Comparison of ENCODE assay signal across 16 mouse cellular contexts in the genomic region with DNA sequence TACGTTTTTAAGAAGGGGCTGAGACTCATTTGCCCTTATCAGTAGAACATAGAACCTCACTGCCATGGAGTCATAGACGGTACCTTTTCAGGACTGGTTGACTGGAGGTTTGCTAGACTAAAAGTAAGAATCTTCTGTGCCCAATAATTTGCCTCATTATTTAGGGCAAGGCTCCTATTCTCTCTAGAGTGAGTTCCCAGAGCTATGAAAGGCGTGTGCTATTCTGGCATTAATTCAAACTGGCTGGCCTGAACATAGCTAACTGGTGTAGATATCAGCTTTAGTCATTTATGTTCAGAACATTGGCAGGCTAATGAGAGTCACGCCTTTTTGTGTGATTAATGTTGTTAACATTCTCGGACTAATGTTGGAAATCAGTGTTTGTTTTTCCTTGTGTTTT. TPM values are rescaled to one million over a fixed set of nuclear protein-coding genes. Genes with fewer than 3 reads are reported as not detected.
A peak's percentile ranks its signal among the peaks of the same experiment; 100 is the strongest.
DNase-seq lines count a peak whose midpoint lies in the region; ATAC-seq and TF ChIP-seq lines count a peak whose summit lies in the region.
"Had no signal": no experiment of that assay in that cellular context is flagged by ENCODE, and none has a peak within 500 bp of the region (broad histone marks: within the 10 kb centered on the region; RNA-seq: fewer than 3 reads in every experiment).

No protein-coding gene starts in this region.

- no peak for ATAC-seq in embryonic facial prominence, embryonic 14.5 days (ENCODE audit: low read depth)
- ATAC-seq in liver, embryonic 11.5 days (replicated peaks; ENCODE audit: low FRiP score), result no peak
- no peak for ATAC-seq in heart, embryonic 16.5 days (replicated peaks; ENCODE audit: extremely low read depth, insufficient read depth, low FRiP score)
- ATAC-seq in stomach, embryonic 15.5 days (ENCODE audit: insufficient read depth, low FRiP score, low read depth), result no peak
- ATAC-seq in megakaryocyte, adult 5-6 weeks (ENCODE audit: poor library complexity, severe bottlenecking), result no peak
- no peak for ATAC-seq in forebrain, postnatal 0 days

- H3K27me3 ChIP-seq in embryonic facial prominence, embryonic 14.5 days (replicated peaks; ENCODE audit: control insufficient read depth, insufficient read depth, low read length), result no peaks in the 10 kb centered on the region
- H3K27me3 ChIP-seq in embryonic facial prominence, embryonic 10.5 days (replicated peaks; ENCODE audit: low read depth, poor library complexity, severe bottlenecking), result no peaks in the 10 kb centered on the region
- no peaks in the 10 kb centered on the region for H3K27me3 ChIP-seq in liver, adult 2 months (ENCODE audit: control insufficient read depth, insufficient read depth, low read length)
- H3K27me3 ChIP-seq in liver, embryonic 11.5 days (replicated peaks; ENCODE audit: control insufficient read depth, insufficient read depth, low read length), result no peaks in the 10 kb centered on the region
- no peaks in the 10 kb centered on the region for H3K27me3 ChIP-seq in heart, embryonic 16.5 days (ENCODE audit: control insufficient read depth, insufficient read depth, low read length)
- H3K27me3 ChIP-seq in stomach, embryonic 15.5 days (replicated peaks), result no peaks in the 10 kb centered on the region
- no peaks in the 10 kb centered on the region for H3K27me3 ChIP-seq in forebrain, postnatal 0 days (ENCODE audit: insufficient read depth, low read length)
- H3K27me3 ChIP-seq: hindbrain, embryonic 12.5 days; liver, embryonic 13.5 days; midbrain, embryonic 12.5 days; neural tube, embryonic 12.5 days had no signal

- peaks cover 4% of the 10 kb centered on the region; the same call in 1 of the 2 replicates for H3K79me2 ChIP-seq in liver, adult 2 months (ENCODE audit: control insufficient read depth, insufficient read depth, low read length)

- H3K4me2 ChIP-seq in embryonic facial prominence, embryonic 14.5 days (ENCODE audit: low read depth, low read length), result no peak overlapping the region
- no peak overlapping the region for H3K4me2 ChIP-seq in liver, embryonic 11.5 days
- peak overlapping the region; percentile 10; the same call in 1 of the 2 replicates for H3K4me2 ChIP-seq in heart, embryonic 16.5 days (ENCODE audit: low read depth, low read length)
- H3K4me2 ChIP-seq in stomach, embryonic 15.5 days, result no peak overlapping the region
- no peak overlapping the region for H3K4me2 ChIP-seq in forebrain, postnatal 0 days (ENCODE audit: low read depth)
- H3K4me2 ChIP-seq: hindbrain, embryonic 12.5 days; liver, embryonic 13.5 days; midbrain, embryonic 12.5 days; neural tube, embryonic 12.5 days had no signal

- 72% methylated on average over 5 of the region's 5 CpGs for WGBS in embryonic facial prominence, embryonic 14.5 days
- WGBS in embryonic facial prominence, embryonic 10.5 days, result 85% methylated on average over 5 of the region's 5 CpGs
- WGBS in liver, adult 2 months, result 73% methylated on average over 5 of the region's 5 CpGs
- WGBS in liver, embryonic 11.5 days, result 75% methylated on average over 5 of the region's 5 CpGs
- WGBS in heart, embryonic 16.5 days, result 27% methylated on average over 5 of the region's 5 CpGs
- WGBS in stomach, embryonic 15.5 days, result 47% methylated on average over 5 of the region's 5 CpGs
- 32% methylated on average over 5 of the region's 5 CpGs for WGBS in forebrain, postnatal 0 days

- no peak overlapping the region for H3K27ac ChIP-seq in embryonic facial prominence, embryonic 14.5 days (replicated peaks; ENCODE audit: low read depth, low read length)
- H3K27ac ChIP-seq in embryonic facial prominence, embryonic 10.5 days (replicated peaks), result no peak overlapping the region
- no peak overlapping the region for H3K27ac ChIP-seq in liver, adult 2 months (replicated peaks; ENCODE audit: insufficient read depth, low read depth, low read length)
- no peak overlapping the region for H3K27ac ChIP-seq in liver, embryonic 11.5 days (ENCODE audit: low read depth, low read length)
- peak overlapping the region; percentile 66; the same call in 1 of the 2 replicates for H3K27ac ChIP-seq in heart, embryonic 16.5 days (ENCODE audit: low read length)
- H3K27ac ChIP-seq in stomach, embryonic 15.5 days, result peak overlapping the region; percentile 54; the same call in 1 of the 2 replicates
- H3K27ac ChIP-seq in forebrain, postnatal 0 days (ENCODE audit: low read depth, low read length), result no peak overlapping the region
- H3K27ac ChIP-seq: hindbrain, embryonic 12.5 days; liver, embryonic 13.5 days; midbrain, embryonic 12.5 days; neural tube, embryonic 12.5 days had no signal

- no peaks in the 10 kb centered on the region for H3K36me3 ChIP-seq in embryonic facial prominence, embryonic 14.5 days (ENCODE audit: control insufficient read depth, insufficient read depth, low read length)
- no peaks in the 10 kb centered on the region for H3K36me3 ChIP-seq in embryonic facial prominence, embryonic 10.5 days (replicated peaks)
- no peaks in the 10 kb centered on the region for H3K36me3 ChIP-seq in liver, adult 2 months (ENCODE audit: control insufficient read depth, insufficient read depth, low read length)
- no peaks in the 10 kb centered on the region for H3K36me3 ChIP-seq in liver, embryonic 11.5 days (ENCODE audit: control insufficient read depth, insufficient read depth, low read length)
- no peaks in the 10 kb centered on the region for H3K36me3 ChIP-seq in heart, embryonic 16.5 days (ENCODE audit: control insufficient read depth, insufficient read depth)
- H3K36me3 ChIP-seq in stomach, embryonic 15.5 days, result no peaks in the 10 kb centered on the region
- no peaks in the 10 kb centered on the region for H3K36me3 ChIP-seq in forebrain, postnatal 0 days (ENCODE audit: insufficient read depth)
- H3K36me3 ChIP-seq: hindbrain, embryonic 12.5 days; liver, embryonic 13.5 days; midbrain, embryonic 12.5 days; neural tube, embryonic 12.5 days had no signal

- no peak for TF ChIP-seq CTCF in liver, adult 2 months (IDR thresholded peaks at IDR 0.05; ENCODE audit: low read depth, low read length)
- no peak for TF ChIP-seq CTCF in forebrain, postnatal 0 days (IDR thresholded peaks at IDR 0.05; ENCODE audit: low read depth)

- H3K9me3 ChIP-seq in embryonic facial prominence, embryonic 14.5 days (ENCODE audit: control insufficient read depth, low read length), result no peaks in the 10 kb centered on the region
- no peaks in the 10 kb centered on the region for H3K9me3 ChIP-seq in embryonic facial prominence, embryonic 10.5 days
- H3K9me3 ChIP-seq in liver, embryonic 11.5 days (ENCODE audit: control insufficient read depth, low read length), result no peaks in the 10 kb centered on the region
- no peaks in the 10 kb centered on the region for H3K9me3 ChIP-seq in heart, embryonic 16.5 days (replicated peaks; ENCODE audit: control insufficient read depth, low read length)
- H3K9me3 ChIP-seq in stomach, embryonic 15.5 days, result no peaks in the 10 kb centered on the region
- H3K9me3 ChIP-seq in forebrain, postnatal 0 days (ENCODE audit: low read length), result no peaks in the 10 kb centered on the region
- H3K9me3 ChIP-seq: G1E; hindbrain, embryonic 12.5 days; liver, embryonic 13.5 days; midbrain, embryonic 12.5 days; neural tube, embryonic 12.5 days had no signal

- H3K9ac ChIP-seq in embryonic facial prominence, embryonic 14.5 days (ENCODE audit: low read depth, low read length), result no peak overlapping the region
- H3K9ac ChIP-seq in liver, adult 2 months (ENCODE audit: low read depth, low read length), result no peak overlapping the region
- H3K9ac ChIP-seq in liver, embryonic 11.5 days (ENCODE audit: low read depth, low read length), result no peak overlapping the region
- H3K9ac ChIP-seq in heart, embryonic 16.5 days (ENCODE audit: low read length), result no peak overlapping the region
- no peak overlapping the region for H3K9ac ChIP-seq in stomach, embryonic 15.5 days
- H3K9ac ChIP-seq in forebrain, postnatal 0 days, result no peak overlapping the region
- H3K9ac ChIP-seq: hindbrain, embryonic 12.5 days; liver, embryonic 13.5 days; midbrain, embryonic 12.5 days; neural tube, embryonic 12.5 days had no signal

- TF ChIP-seq POLR2A in liver, adult 2 months (IDR thresholded peaks at IDR 0.05; ENCODE audit: extremely low read depth, insufficient read depth, low read length), result no peak

- H3K4me3 ChIP-seq in embryonic facial prominence, embryonic 14.5 days (ENCODE audit: low read depth, low read length), result no peak overlapping the region
- H3K4me3 ChIP-seq in embryonic facial prominence, embryonic 10.5 days, result no peak overlapping the region
- no peak overlapping the region for H3K4me3 ChIP-seq in liver, adult 2 months (ENCODE audit: insufficient read depth, low read depth, low read length)
- H3K4me3 ChIP-seq in liver, embryonic 11.5 days (ENCODE audit: low read depth, low read length), result no peak overlapping the region
- no peak overlapping the region for H3K4me3 ChIP-seq in heart, embryonic 16.5 days (ENCODE audit: low read length)
- no peak overlapping the region for H3K4me3 ChIP-seq in stomach, embryonic 15.5 days (replicated peaks)
- no peak overlapping the region for H3K4me3 ChIP-seq in forebrain, postnatal 0 days (ENCODE audit: low read depth, low read length)
- H3K4me3 ChIP-seq: hindbrain, embryonic 12.5 days; liver, embryonic 13.5 days; midbrain, embryonic 12.5 days; neural tube, embryonic 12.5 days had no signal

- peak; percentile 27 for DNase-seq in embryonic facial prominence, embryonic 14.5 days (ENCODE audit: low spot score)
- no peak for DNase-seq in embryonic facial prominence, embryonic 10.5 days (ENCODE audit: low spot score)
- peak; percentile 34 for DNase-seq in liver, adult 2 months (ENCODE audit: extremely low read depth, low read depth, low spot score)
- no peak for DNase-seq in liver, embryonic 11.5 days (ENCODE audit: low spot score)
- no peak for DNase-seq in forebrain, postnatal 0 days
- DNase-seq: adrenal gland, adult 8-10 months; kidney, adult 9 months; liver, embryonic 13.5 days; right cerebral cortex, postnatal 14 days had no signal

- H3K4me1 ChIP-seq in embryonic facial prominence, embryonic 14.5 days (ENCODE audit: control insufficient read depth, insufficient read depth, low read length), result no peaks in the 10 kb centered on the region
- no peaks in the 10 kb centered on the region for H3K4me1 ChIP-seq in embryonic facial prominence, embryonic 10.5 days
- peaks cover 4% of the 10 kb centered on the region for H3K4me1 ChIP-seq in liver, adult 2 months (ENCODE audit: control insufficient read depth, insufficient read depth, low read length)
- H3K4me1 ChIP-seq in liver, embryonic 11.5 days (replicated peaks; ENCODE audit: control insufficient read depth, insufficient read depth, low read length), result peaks cover 6% of the 10 kb centered on the region; the same call in 1 of the 2 replicates
- H3K4me1 ChIP-seq in heart, embryonic 16.5 days (ENCODE audit: control insufficient read depth, insufficient read depth, low read length), result peaks cover 11% of the 10 kb centered on the region
- no peaks in the 10 kb centered on the region for H3K4me1 ChIP-seq in stomach, embryonic 15.5 days
- no peaks in the 10 kb centered on the region for H3K4me1 ChIP-seq in forebrain, postnatal 0 days (ENCODE audit: insufficient read depth)
- H3K4me1 ChIP-seq: hindbrain, embryonic 12.5 days; midbrain, embryonic 12.5 days; neural tube, embryonic 12.5 days had no signal

RNA-seq across cellular contexts. Expression of gene Rrm1, which starts 52.4 kb away (rescaled TPM):
- polyA plus RNA-seq in embryonic facial prominence, embryonic 14.5 days (2014; fragmentation: Nextera tagmentation; extraction: Ambion mirVana), result 98.1 and 123 TPM in 2 replicates
- polyA plus RNA-seq in embryonic facial prominence, embryonic 10.5 days (2016; fragmentation: Nextera tagmentation; extraction: Ambion mirVana), result 267 and 280 TPM in 2 replicates
- 7.9 and 10.4 TPM in 2 replicates for total RNA-seq in liver, adult 2 months (2014; rRNA removed)
- polyA plus RNA-seq in liver, adult 2 months (2012; rRNA removed), result 2.2 and 2.3 TPM in 2 replicates
- 284 and 324 TPM in 2 replicates for polyA plus RNA-seq in liver, embryonic 11.5 days (2014; fragmentation: Nextera tagmentation; extraction: Ambion mirVana)
- 131 and 138 TPM in 2 replicates for polyA plus RNA-seq in heart, embryonic 16.5 days (2015; fragmentation: Nextera tagmentation; extraction: Ambion mirVana)
- polyA plus RNA-seq in stomach, embryonic 15.5 days (2015; fragmentation: Nextera tagmentation; extraction: Ambion mirVana), result 133 and 138 TPM in 2 replicates
- 161 and 172 TPM in 2 replicates for total RNA-seq in megakaryocyte, adult 5-6 weeks (2015)
- total RNA-seq in megakaryocyte, adult 5-6 weeks (2017), result 413 and 515 TPM in 2 replicates
- total RNA-seq in forebrain, postnatal 0 days (2014; rRNA removed), result 31.9 and 40.0 TPM in 2 replicates
- 25.6 and 30.9 TPM in 2 replicates for polyA plus RNA-seq in forebrain, postnatal 0 days (2015; fragmentation: Nextera tagmentation; extraction: Ambion mirVana)

Comparison
In these comparisons a context has a peak if more than half of its experiments do, and no peak if none do; other contexts are left out.
1. DNase-seq: peak in embryonic facial prominence, embryonic 14.5 days (single experiment) and liver, adult 2 months (single experiment); none in embryonic facial prominence, embryonic 10.5 days (single experiment), liver, embryonic 11.5 days (single experiment) and forebrain, postnatal 0 days (single experiment).
2. H3K27ac ChIP-seq: peak in heart, embryonic 16.5 days (single experiment) and stomach, embryonic 15.5 days (single experiment); none in embryonic facial prominence, embryonic 14.5 days (single experiment), embryonic facial prominence, embryonic 10.5 days (single experiment), liver, adult 2 months (single experiment), liver, embryonic 11.5 days (single experiment) and forebrain, postnatal 0 days (single experiment).